Mouse (Mus musculus) CH12.LX (cell line): Measurements from ENCODE around the gene Olfr455. TPM values are rescaled to one million over a fixed set of nuclear protein-coding genes. Genes with fewer than 3 reads are reported as not detected.

Experiments used
- DNase-seq: peaks from one replicate; pipeline ENCODE4 v3.0.0-alpha.2; 2013; ENCODE audit errors: extremely low read depth
- H3K27ac ChIP-seq: 2 replicates; pipeline ENCODE4 v1.5.1; 2012; ENCODE audit warnings: low read depth, mild to moderate bottlenecking, control low read depth, moderate library complexity; ENCODE audit not compliant: insufficient read depth
- H3K27me3 ChIP-seq: replicated peaks from 2 replicates; pipeline ENCODE3; 2012; ENCODE audit warnings: inconsistent platforms
- H3K36me3 ChIP-seq, 2 experiments: replicated peaks in 1 of 2; 2 replicates each; pipeline versions ENCODE3 to v1.6.1; 2012; ENCODE audit warnings: inconsistent platforms in 1 of 2, low read length in 1 of 2, mild to moderate bottlenecking in 1 of 2, mixed read lengths in 1 of 2, moderate library complexity in 1 of 2; ENCODE audit not compliant: control insufficient read depth in 1 of 2, insufficient read depth in 1 of 2
- H3K4me1 ChIP-seq, 2 experiments: 2 replicates each; pipeline ENCODE4 v1.6.1; 2012; ENCODE audit warnings: inconsistent platforms in 1 of 2, moderate library complexity in 1 of 2; ENCODE audit not compliant: insufficient read depth in 2 of 2, control insufficient read depth in 1 of 2
- H3K4me2 ChIP-seq: 2 replicates; pipeline ENCODE4 v1.6.1; 2012; ENCODE audit warnings: low read depth, mild to moderate bottlenecking, control low read depth; ENCODE audit not compliant: poor library complexity, insufficient read depth, severe bottlenecking
- H3K4me3 ChIP-seq, 3 experiments: fragments of 150-350 bp in 1 of 3; sonication (generic) in 1 of 3; replicated peaks in 1 of 3; 2 replicates each; pipeline versions ENCODE3 to v1.5.1; 2011 to 2012; ENCODE audit warnings: low read depth in 2 of 3, low read length in 2 of 3, mild to moderate bottlenecking in 2 of 3, moderate library complexity in 2 of 3, control low read depth in 1 of 3, improper control_type of control experiment in 1 of 3, inconsistent platforms in 1 of 3, mixed read lengths in 1 of 3; ENCODE audit not compliant: poor library complexity in 1 of 3
- H3K79me2 ChIP-seq: replicated peaks from 2 replicates; pipeline ENCODE4 v1.6.1; 2012; ENCODE audit warnings: mild to moderate bottlenecking, moderate library complexity; ENCODE audit not compliant: control insufficient read depth, poor library complexity, insufficient read depth, severe bottlenecking; ENCODE audit errors: extremely low read depth
- H3K9ac ChIP-seq: 2 replicates; pipeline ENCODE4 v1.6.1; 2012; ENCODE audit warnings: low read depth, mild to moderate bottlenecking, control low read depth, moderate library complexity; ENCODE audit not compliant: insufficient read depth
- H3K9me3 ChIP-seq: replicated peaks from 2 replicates; pipeline ENCODE3; 2012; ENCODE audit warnings: low read length, inconsistent platforms, mixed read lengths
- BHLHE40 ChIP-seq: IDR thresholded peaks from 2 replicates; pipeline ENCODE4 v1.6.1; 2011; ENCODE audit warnings: mild to moderate bottlenecking, low read depth, low read length, improper control_type of control experiment
- CHD1 ChIP-seq: IDR thresholded peaks from 2 replicates; pipeline ENCODE4 v1.6.1; 2012; ENCODE audit warnings: low read depth, low read length, improper control_type of control experiment, inconsistent platforms
- CTCF ChIP-seq, 2 experiments: IDR thresholded peaks in 1 of 2; conservative IDR thresholded peaks in 1 of 2; 2 replicates each; pipeline ENCODE4 v1.5.1; 2011 to 2012; ENCODE audit warnings: low read depth in 2 of 2, low read length in 2 of 2, improper control_type of control experiment in 1 of 2, inconsistent platforms in 1 of 2, mild to moderate bottlenecking in 1 of 2, moderate library complexity in 1 of 2
- E2F4 ChIP-seq: IDR thresholded peaks from 2 replicates; pipeline ENCODE4 v1.6.1; 2011; ENCODE audit warnings: low read depth, low read length, improper control_type of control experiment; ENCODE audit not compliant: insufficient replicate concordance
- ELF1 ChIP-seq: IDR thresholded peaks from 2 replicates; pipeline ENCODE4 v1.6.1; 2014; ENCODE audit warnings: low read depth, mild to moderate bottlenecking, inconsistent platforms, low read length, improper control_type of control experiment
- EP300 ChIP-seq: IDR thresholded peaks from 2 replicates; pipeline ENCODE4 v1.6.1; 2011; ENCODE audit warnings: low read length, improper control_type of control experiment
- ETS1 ChIP-seq: conservative IDR thresholded peaks from 2 replicates; pipeline ENCODE4 v1.6.1; 2012; ENCODE audit warnings: low read depth, mild to moderate bottlenecking, inconsistent platforms, low read length, improper control_type of control experiment, moderate library complexity
- HCFC1 ChIP-seq: IDR thresholded peaks from 2 replicates; pipeline ENCODE4 v1.6.1; 2012; ENCODE audit warnings: low read depth, mild to moderate bottlenecking, inconsistent platforms, low read length, improper control_type of control experiment
- IRF4 ChIP-seq: IDR thresholded peaks from 2 replicates; pipeline ENCODE4 v1.6.1; 2014; ENCODE audit warnings: low read depth, mild to moderate bottlenecking, inconsistent platforms, low read length, improper control_type of control experiment
- JUND ChIP-seq: conservative IDR thresholded peaks from 2 replicates; pipeline ENCODE4 v1.6.1; 2011; ENCODE audit warnings: low read depth, low read length, improper control_type of control experiment
- KAT2A ChIP-seq: IDR thresholded peaks from 2 replicates; pipeline ENCODE4 v1.6.1; 2012; ENCODE audit warnings: low read length, improper control_type of control experiment, inconsistent platforms; ENCODE audit not compliant: insufficient replicate concordance
- MAFK ChIP-seq: IDR thresholded peaks from 2 replicates; pipeline ENCODE4 v1.6.1; 2011; ENCODE audit warnings: low read length, improper control_type of control experiment; ENCODE audit not compliant: insufficient replicate concordance
- MAX ChIP-seq: IDR thresholded peaks from 2 replicates; pipeline ENCODE4 v1.6.1; 2011; ENCODE audit warnings: low read length, improper control_type of control experiment
- MAZ ChIP-seq: IDR thresholded peaks from 2 replicates; pipeline ENCODE4 v1.6.1; 2012; ENCODE audit warnings: low read depth, mild to moderate bottlenecking, inconsistent platforms, low read length, improper control_type of control experiment, moderate library complexity
- MEF2A ChIP-seq: IDR thresholded peaks from 2 replicates; pipeline ENCODE4 v1.6.1; 2014; ENCODE audit warnings: low read depth, mild to moderate bottlenecking, inconsistent platforms, low read length, improper control_type of control experiment, borderline replicate concordance
- MXI1 ChIP-seq: IDR thresholded peaks from 2 replicates; pipeline ENCODE4 v1.6.1; 2011; ENCODE audit warnings: mild to moderate bottlenecking, low read depth, low read length, improper control_type of control experiment
- MYC ChIP-seq: IDR thresholded peaks from 2 replicates; pipeline ENCODE4 v1.6.1; 2011; ENCODE audit warnings: low read depth, mild to moderate bottlenecking, improper control_type of control experiment, low read length
- NELFE ChIP-seq: IDR thresholded peaks from 2 replicates; pipeline ENCODE4 v1.6.1; 2011; ENCODE audit warnings: low read depth, low read length, improper control_type of control experiment
- PAX5 ChIP-seq: IDR thresholded peaks from 2 replicates; pipeline ENCODE4 v1.6.1; 2012; ENCODE audit warnings: low read length, inconsistent platforms, mixed read lengths
- POLR2AphosphoS2 ChIP-seq: IDR thresholded peaks from 2 replicates; pipeline ENCODE4 v1.6.1; 2011; ENCODE audit warnings: low read depth, low read length, improper control_type of control experiment
- RAD21 ChIP-seq: IDR thresholded peaks from 2 replicates; pipeline ENCODE4 v1.6.1; 2011; ENCODE audit warnings: low read depth, mild to moderate bottlenecking, low read length, improper control_type of control experiment, moderate library complexity
- RCOR1 ChIP-seq: conservative IDR thresholded peaks from 2 replicates; pipeline ENCODE4 v1.6.1; 2012; ENCODE audit warnings: low read depth, mild to moderate bottlenecking, inconsistent platforms, low read length, improper control_type of control experiment
- TBP ChIP-seq: conservative IDR thresholded peaks from 2 replicates; pipeline ENCODE4 v1.6.1; 2011; ENCODE audit warnings: low read depth, low read length, improper control_type of control experiment
- USF1 ChIP-seq: IDR thresholded peaks from 2 replicates; pipeline ENCODE4 v1.6.1; 2014; ENCODE audit warnings: low read depth, mild to moderate bottlenecking, inconsistent platforms, low read length, improper control_type of control experiment
- USF2 ChIP-seq: conservative IDR thresholded peaks from 2 replicates; pipeline ENCODE4 v1.6.1; 2011; ENCODE audit warnings: low read depth, low read length, improper control_type of control experiment
- ZKSCAN1 ChIP-seq: IDR thresholded peaks from 2 replicates; pipeline ENCODE4 v1.6.1; 2012; ENCODE audit warnings: low read depth, inconsistent platforms, low read length, improper control_type of control experiment, borderline replicate concordance
- ZMIZ1 ChIP-seq: IDR thresholded peaks from 2 replicates; pipeline ENCODE4 v1.6.1; 2012; ENCODE audit warnings: low read depth, mild to moderate bottlenecking, inconsistent platforms, low read length, improper control_type of control experiment
- ZNF384 ChIP-seq: IDR thresholded peaks from 2 replicates; pipeline ENCODE4 v1.6.1; 2012; ENCODE audit warnings: low read depth, low read length, improper control_type of control experiment, inconsistent platforms
- dilution Hi-C: fragments of 300-500 bp; cut with MboI; formaldehyde crosslinking; loops from 2 replicates; pipeline ENCODE4 v1.14.3; 2020; ENCODE audit warnings: low sequenced_read_pairs; ENCODE audit not compliant: extremely low pct_unique_long_range_greater_than_20kb, extremely low pct_ligation_motif_present
- in situ Hi-C: fragments of 300-500 bp; cut with MboI; formaldehyde crosslinking; loops from 3 replicates; pipeline ENCODE4 v1.14.3; 2019; ENCODE audit warnings: low sequenced_read_pairs, low pct_ligation_motif_present, low pct_unique_long_range_greater_than_20kb, mixed read lengths
- polyA plus RNA-seq: library from polyadenylated mRNA; unstranded; fragments of >175 nt; gene quantifications from 2 replicates; pipeline ENCODE4 v1.2.1, GENCODE M21; 2012; ENCODE audit warnings: low read depth; ENCODE audit not compliant: insufficient read length
- total RNA-seq, 2 experiments: library from RNA; depleted of rRNA; stranded (reverse); fragments of 300-350 nt in 1 of 2; fragments of >200 nt in 1 of 2; gene quantifications; 2 replicates each; pipeline ENCODE4 v1.2.3; 2012 to 2014

Olfr455 gene
- total and polyA plus RNA-seq, 3 experiments, result not detected

DNA sequence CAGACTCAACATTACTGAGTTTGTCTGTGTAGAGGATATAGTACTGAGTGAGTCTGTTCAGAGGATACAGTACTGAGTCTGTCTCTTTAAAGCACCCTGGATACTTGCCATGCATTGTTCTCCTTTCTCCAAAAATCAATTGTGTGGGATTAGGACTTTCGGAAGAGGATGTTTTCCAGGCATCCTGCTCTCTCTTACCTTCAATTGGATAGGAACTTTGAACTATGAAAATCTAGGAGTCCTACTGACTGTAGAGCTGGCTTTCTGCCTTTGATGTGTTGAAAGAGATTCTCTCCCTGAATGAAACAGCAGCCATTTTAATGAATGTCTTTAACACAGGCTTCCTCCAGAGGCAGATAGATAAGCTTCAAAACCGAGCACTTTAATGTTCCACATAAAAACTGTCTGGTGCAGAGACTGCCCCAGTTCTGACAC, 1.9 kb downstream of the Olfr455 start:
- dilution Hi-C loops, result no loop called here
- H3K4me2 ChIP-seq, result no peak overlapping the region

DNA sequence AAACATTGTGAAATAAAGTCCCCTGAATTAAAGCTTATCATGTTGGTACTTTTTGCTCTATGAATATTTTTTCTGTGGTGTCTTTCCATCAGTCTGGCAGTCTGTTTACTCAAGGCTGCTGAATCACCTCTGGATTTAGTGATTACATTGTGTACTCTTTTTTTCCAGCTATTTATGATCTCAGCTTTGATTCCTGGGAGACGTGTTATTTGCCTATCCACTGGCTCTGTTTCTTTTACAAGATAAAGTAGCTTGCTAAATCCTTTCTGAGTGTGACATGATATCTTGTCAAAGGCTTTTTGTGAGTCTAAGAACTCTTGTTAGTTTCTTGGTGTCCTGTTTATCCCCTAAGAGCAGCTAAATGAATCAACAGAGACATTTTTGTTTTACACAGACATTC, 2.5 kb downstream of the Olfr455 start:
- no peak overlapping the region for H3K9ac ChIP-seq
- in situ Hi-C loops, result no loop called here
- no peaks in the 10 kb centered on the region for H3K36me3 ChIP-seq
- H3K79me2 ChIP-seq, result no peaks in the 10 kb centered on the region
- no peak for DNase-seq
- dilution Hi-C loops, result no loop called here
- no peaks in the 10 kb centered on the region for H3K4me1 ChIP-seq
- no peak overlapping the region for H3K4me2 ChIP-seq
- no peak overlapping the region for H3K4me3 ChIP-seq
- no peaks in the 10 kb centered on the region for H3K9me3 ChIP-seq
- no peak overlapping the region for H3K27ac ChIP-seq
- no peaks in the 10 kb centered on the region for H3K27me3 ChIP-seq
- TF ChIP-seq IRF4 (no peak), MXI1 (no peak), RAD21 (no peak), USF2 (no peak), CTCF (conservative IDR thresholded peaks at IDR 0.05 in 1 of 2, IDR thresholded peaks at IDR 0.05 in 1 of 2; ENCODE audit: low read depth in 2 of 2, low read length in 2 of 2) (no peak), JUND (no peak), USF1 (no peak), MAZ (no peak), MAX (no peak), ZKSCAN1 (no peak), BHLHE40 (no peak), TBP (no peak), MAFK (no peak), PAX5 (no peak), HCFC1 (no peak), CHD1 (no peak), NELFE (no peak), ETS1 (no peak)

More for the DNA sequence above, 1.9 kb downstream of the Olfr455 start:
- H3K9me3 ChIP-seq, result no peaks in the 10 kb centered on the region
- H3K27ac ChIP-seq, result no peak overlapping the region
- H3K9ac ChIP-seq, result no peak overlapping the region
- H3K79me2 ChIP-seq, result no peaks in the 10 kb centered on the region
- in situ Hi-C loops, result no loop called here
- H3K27me3 ChIP-seq, result no peaks in the 10 kb centered on the region
- H3K4me1 ChIP-seq, result no peaks in the 10 kb centered on the region
- no peak overlapping the region for H3K4me3 ChIP-seq
- H3K36me3 ChIP-seq, result no peaks in the 10 kb centered on the region
- DNase-seq, result no peak
- TF ChIP-seq USF1 (no peak), ZNF384 (no peak), HCFC1 (no peak), RAD21 (no peak), USF2 (no peak), BHLHE40 (no peak), ELF1 (no peak), ZMIZ1 (no peak), NELFE (no peak), MEF2A (no peak), PAX5 (no peak), TBP (no peak), KAT2A (no peak), E2F4 (no peak), RCOR1 (no peak), POLR2AphosphoS2 (no peak), MYC (no peak), EP300 (no peak)
